Mouse (Mus musculus) neural tube, embryonic 11.5 days (tissue): ENCODE results near the gene Slamf7. TPM values are rescaled to one million over a fixed set of nuclear protein-coding genes. Genes with fewer than 3 reads are reported as not detected.

Experiments used
- ATAC-seq: fragments of 200-750 bp; cut with Nextera tagmentation; 2 replicates; pipeline ENCODE4 v1.8.0; 2017; ENCODE audit warnings: moderate number of reproducible peaks, mild to moderate bottlenecking, moderate TSS enrichment, moderate library complexity; ENCODE audit not compliant: insufficient read depth, low FRiP score, low TSS enrichment
- DNase-seq: peaks from one replicate; pipeline ENCODE4 v3.0.0-alpha.2; 2015; ENCODE audit warnings: low spot score
- H3K27ac ChIP-seq: fragments of 300-500 bp; sonication (generic); 2 replicates; pipeline ENCODE4 v1.5.1; 2014; ENCODE audit warnings: low read depth, mild to moderate bottlenecking, low read length
- H3K27me3 ChIP-seq: fragments of 300-500 bp; sonication (generic); 2 replicates; pipeline ENCODE4 v1.6.1; 2014; ENCODE audit warnings: mild to moderate bottlenecking, low read length, mixed read lengths; ENCODE audit not compliant: control insufficient read depth, insufficient read depth
- H3K36me3 ChIP-seq: fragments of 300-500 bp; sonication (generic); 2 replicates; pipeline ENCODE4 v1.6.1; 2014; ENCODE audit warnings: mild to moderate bottlenecking, low read length, moderate library complexity, mixed read lengths; ENCODE audit not compliant: control insufficient read depth, insufficient read depth
- H3K4me1 ChIP-seq: fragments of 300-500 bp; sonication (generic); 2 replicates; pipeline ENCODE4 v1.6.1; 2014; ENCODE audit warnings: low read length, mixed read lengths; ENCODE audit not compliant: control insufficient read depth, insufficient read depth
- H3K4me2 ChIP-seq: fragments of 300-500 bp; sonication (generic); 2 replicates; pipeline ENCODE4 v1.6.1; 2014; ENCODE audit warnings: low read depth, mild to moderate bottlenecking, moderate library complexity
- H3K4me3 ChIP-seq: fragments of 300-500 bp; sonication (generic); 2 replicates; pipeline ENCODE4 v1.5.1; 2014; ENCODE audit warnings: low read depth, low read length
- H3K9ac ChIP-seq: fragments of 300-500 bp; sonication (generic); 2 replicates; pipeline ENCODE4 v1.6.1; 2014; ENCODE audit warnings: mild to moderate bottlenecking, low read length
- H3K9me3 ChIP-seq: fragments of 300-500 bp; sonication (generic); 2 replicates; pipeline ENCODE4 v1.6.1; 2016; ENCODE audit warnings: low read length; ENCODE audit not compliant: control insufficient read depth
- WGBS: fragments of 180-500 bp; shearing (Covaris S2); extraction: QIAGEN DNeasy Blood & Tissue Kit; methylation state at CpG from one replicate; pipeline ENCODE4 v1.1.7; 2014; 5-methylcytosine and 5-hydroxymethylcytosine counted together
- polyA plus RNA-seq: library from polyadenylated mRNA; unstranded; fragments of >200 nt; fragmentation: Nextera tagmentation; extraction: Ambion mirVana; gene quantifications from 2 replicates; pipeline ENCODE4 v1.2.1, GENCODE M21; 2014

Gene Slamf7
- not detected in 2 replicates for polyA plus RNA-seq

GRCm38 (mm10) chr1:171652734-171653133, at the start of gene Slamf7:
TSS of gene Slamf7 (minus strand) at chr1:171653035.
- no peak for DNase-seq
- Histone ChIP-seq H3K9me3 (no peaks in the 10 kb centered on the region), H3K4me2 (no peak within 1 kb of the TSS), H3K27me3 (no peaks in the 10 kb centered on the region), H3K36me3 (no peaks in the 10 kb centered on the region), H3K27ac (no peak within 1 kb of the TSS), H3K4me3 (no peak within 1 kb of the TSS), H3K4me1 (no peaks in the 10 kb centered on the region), H3K9ac (no peak within 1 kb of the TSS)
- no peak for ATAC-seq
- 88% methylated on average over 5 of the region's 5 CpGs for WGBS

GRCm38 (mm10) chr1:171698983-171699382, 46.1 kb upstream of the Slamf7 start:
- H3K9ac ChIP-seq = no peak overlapping the region
- no peaks in the 10 kb centered on the region for H3K9me3 ChIP-seq
- no peaks in the 10 kb centered on the region for H3K4me1 ChIP-seq
- no peaks in the 10 kb centered on the region for H3K27me3 ChIP-seq
- H3K27ac ChIP-seq = no peak overlapping the region
- 23% methylated on average over 6 of the region's 6 CpGs for WGBS
- H3K4me2 ChIP-seq = no peak overlapping the region
- no peak for ATAC-seq
- peak; percentile 55 for DNase-seq
- H3K4me3 ChIP-seq = no peak overlapping the region
- H3K36me3 ChIP-seq = no peaks in the 10 kb centered on the region

GRCm38 (mm10) chr1:171693918-171694317, 41.1 kb upstream of the Slamf7 start:
- DNase-seq (no peak), ATAC-seq (no peak)
- Histone ChIP-seq H3K27ac (no peak overlapping the region), H3K27me3 (no peaks in the 10 kb centered on the region), H3K4me3 (no peak overlapping the region), H3K36me3 (no peaks in the 10 kb centered on the region), H3K4me2 (no peak overlapping the region), H3K9ac (no peak overlapping the region), H3K4me1 (no peaks in the 10 kb centered on the region), H3K9me3 (no peaks in the 10 kb centered on the region)
- WGBS = 72% methylated on average over 1 of the region's 1 CpGs

GRCm38 (mm10) chr1:171687320-171687719, 34.5 kb upstream of the Slamf7 start:
- H3K4me1 ChIP-seq = no peaks in the 10 kb centered on the region
- H3K4me2 ChIP-seq = no peak overlapping the region
- no peak overlapping the region for H3K4me3 ChIP-seq
- no peaks in the 10 kb centered on the region for H3K9me3 ChIP-seq
- WGBS = 90% methylated on average over 4 of the region's 4 CpGs
- no peak overlapping the region for H3K9ac ChIP-seq
- no peaks in the 10 kb centered on the region for H3K27me3 ChIP-seq
- no peak overlapping the region for H3K27ac ChIP-seq
- H3K36me3 ChIP-seq = no peaks in the 10 kb centered on the region
- no peak for ATAC-seq
- no peak for DNase-seq

GRCm38 (mm10) chr1:171684923-171685322, 32.1 kb upstream of the Slamf7 start:
- H3K36me3 ChIP-seq = no peaks in the 10 kb centered on the region
- 93% methylated on average over 9 of the region's 9 CpGs for WGBS
- H3K4me3 ChIP-seq = no peak overlapping the region
- no peak overlapping the region for H3K27ac ChIP-seq
- no peak for ATAC-seq
- no peak overlapping the region for H3K4me2 ChIP-seq
- no peaks in the 10 kb centered on the region for H3K27me3 ChIP-seq
- H3K9me3 ChIP-seq = no peaks in the 10 kb centered on the region
- H3K9ac ChIP-seq = no peak overlapping the region
- H3K4me1 ChIP-seq = no peaks in the 10 kb centered on the region
- DNase-seq = no peak

GRCm38 (mm10) chr1:171681531-171682299, 28.9 kb upstream of the Slamf7 start, which contains the start of gene Cd48:
TSS of gene Cd48 (plus strand) at chr1:171682009.
- Histone ChIP-seq H3K4me3 (no peak within 1 kb of the TSS), H3K9ac (no peak within 1 kb of the TSS), H3K9me3 (no peaks in the 10 kb centered on the region), H3K36me3 (no peaks in the 10 kb centered on the region), H3K4me2 (no peak within 1 kb of the TSS), H3K27me3 (no peaks in the 10 kb centered on the region), H3K4me1 (no peaks in the 10 kb centered on the region), H3K27ac (no peak within 1 kb of the TSS)
- ATAC-seq (no peak), DNase-seq (no peak)
- WGBS = 90% methylated on average over 14 of the region's 14 CpGs

- Histone ChIP-seq H3K9me3 (no peaks in the 10 kb centered on the region), H3K4me3 (no peak overlapping the region), H3K27me3 (no peaks in the 10 kb centered on the region), H3K9ac (no peak overlapping the region), H3K27ac (no peak overlapping the region), H3K4me2 (no peak overlapping the region), H3K36me3 (no peaks in the 10 kb centered on the region), H3K4me1 (no peaks in the 10 kb centered on the region)
- ATAC-seq (no peak), DNase-seq (no peak)
- WGBS = 84% methylated on average over 7 of the region's 7 CpGs
Measured at GRCm38 (mm10) chr1:171681009-171681408, 28.2 kb upstream of the Slamf7 start.

- Histone ChIP-seq H3K9ac (no peak overlapping the region), H3K27ac (no peak overlapping the region), H3K27me3 (no peaks in the 10 kb centered on the region), H3K4me2 (no peak overlapping the region), H3K4me1 (no peaks in the 10 kb centered on the region), H3K4me3 (no peak overlapping the region), H3K36me3 (no peaks in the 10 kb centered on the region), H3K9me3 (no peaks in the 10 kb centered on the region)
- WGBS = 82% methylated on average over 1 of the region's 1 CpGs
- no peak for ATAC-seq
- no peak for DNase-seq
Measured at GRCm38 (mm10) chr1:171677721-171678120, 24.9 kb upstream of the Slamf7 start.

GRCm38 (mm10) chr1:171674467-171674866, 21.6 kb upstream of the Slamf7 start:
- ATAC-seq (no peak), DNase-seq (no peak)
- H3K27me3 ChIP-seq = no peaks in the 10 kb centered on the region
- H3K9me3 ChIP-seq = no peaks in the 10 kb centered on the region
- no peak overlapping the region for H3K27ac ChIP-seq
- H3K4me2 ChIP-seq = no peak overlapping the region
- no peaks in the 10 kb centered on the region for H3K4me1 ChIP-seq
- no peak overlapping the region for H3K4me3 ChIP-seq
- H3K36me3 ChIP-seq = no peaks in the 10 kb centered on the region
- H3K9ac ChIP-seq = no peak overlapping the region
- WGBS = 65% methylated on average over 1 of the region's 1 CpGs
